ENCODE assay signal across 10 mouse cellular contexts in the genomic region with DNA sequence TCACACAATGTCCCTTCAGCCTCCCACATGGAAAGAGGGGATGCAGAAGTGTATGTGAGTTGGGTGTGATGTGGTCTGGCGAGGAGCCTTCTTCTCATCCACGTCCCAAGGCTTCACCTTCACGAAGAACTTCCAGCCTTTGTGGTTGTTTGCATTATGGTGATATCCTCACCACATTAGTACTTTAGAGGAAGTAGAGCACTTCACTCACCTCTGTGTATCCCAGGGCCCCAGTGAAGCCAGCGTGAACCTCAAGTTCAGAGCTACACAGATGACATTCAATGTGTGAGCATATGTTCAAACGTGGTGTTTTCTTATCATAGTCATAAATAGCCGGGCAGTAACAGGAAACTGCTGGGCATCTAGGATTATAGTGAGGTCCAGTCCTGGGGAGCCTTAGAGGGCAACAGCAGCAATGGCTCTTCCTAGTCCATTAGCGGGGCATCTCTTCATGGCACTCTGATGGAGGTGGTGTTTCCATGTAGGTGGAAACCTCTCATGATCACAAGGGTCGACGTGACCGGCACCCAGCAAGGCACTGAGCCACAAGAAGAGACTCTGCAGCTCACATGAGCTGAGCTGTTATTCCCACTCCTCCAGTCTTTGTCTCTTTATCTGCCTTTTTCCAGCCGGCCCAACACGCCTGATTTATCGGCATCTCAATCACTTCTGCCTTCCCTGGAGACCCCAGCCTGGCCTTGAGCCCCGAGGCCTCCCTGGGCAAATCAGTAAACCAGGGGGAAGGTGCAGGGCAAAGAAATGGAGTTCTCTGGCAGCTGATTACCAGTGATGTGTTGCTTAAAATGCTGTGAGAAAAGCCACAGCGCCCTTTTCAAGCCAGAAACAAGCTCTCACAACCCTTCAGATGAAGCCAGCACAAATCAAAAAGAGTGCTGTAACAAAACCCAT.
DNase-seq lines count a peak whose midpoint lies in the region; ATAC-seq and TF ChIP-seq lines count a peak whose summit lies in the region.
"Had no signal": no experiment of that assay in that cellular context is flagged by ENCODE, and none has a peak within 500 bp of the region (broad histone marks: within the 10 kb centered on the region; RNA-seq: fewer than 3 reads in every experiment).

No protein-coding gene starts in this region.

- DNase-seq in forebrain, postnatal 0 days = no peak
- DNase-seq in midbrain, embryonic 10.5 days (ENCODE audit: low spot score) = peak; percentile 44
- no peak for DNase-seq in midbrain, postnatal 0 days (ENCODE audit: low spot score)
- no peak for DNase-seq in right cerebral cortex, postnatal 25 days
- DNase-seq in kidney, adult 11 months = no peak
- DNase-seq: adrenal gland, postnatal 36 days; spleen, adult 18-20 months had no signal

- no peak overlapping the region for H3K4me3 ChIP-seq in forebrain, embryonic 12.5 days (replicated peaks)
- no peak overlapping the region for H3K4me3 ChIP-seq in forebrain, postnatal 0 days (ENCODE audit: low read depth, low read length)
- no peak overlapping the region for H3K4me3 ChIP-seq in midbrain, embryonic 10.5 days
- H3K4me3 ChIP-seq in midbrain, postnatal 0 days (ENCODE audit: low read depth, low read length) = no peak overlapping the region
- no peak overlapping the region for H3K4me3 ChIP-seq in hindbrain, embryonic 13.5 days
- H3K4me3 ChIP-seq in midbrain, embryonic 16.5 days (ENCODE audit: low read depth, low read length) = no peak overlapping the region

- no peaks in the 10 kb centered on the region; the same call in 1 of the 2 replicates for H3K27me3 ChIP-seq in forebrain, embryonic 12.5 days
- H3K27me3 ChIP-seq in forebrain, postnatal 0 days (ENCODE audit: insufficient read depth, low read length) = no peaks in the 10 kb centered on the region
- H3K27me3 ChIP-seq in midbrain, embryonic 10.5 days (ENCODE audit: low read depth, poor library complexity, severe bottlenecking) = peaks cover 9% of the 10 kb centered on the region; the same call in 1 of the 2 replicates
- no peaks in the 10 kb centered on the region for H3K27me3 ChIP-seq in midbrain, postnatal 0 days (ENCODE audit: insufficient read depth, low read length)
- no peaks in the 10 kb centered on the region for H3K27me3 ChIP-seq in hindbrain, embryonic 13.5 days
- no peaks in the 10 kb centered on the region for H3K27me3 ChIP-seq in midbrain, embryonic 16.5 days (ENCODE audit: control insufficient read depth, insufficient read depth, low read depth, low read length)

- H3K4me2 ChIP-seq in forebrain, embryonic 12.5 days = no peak overlapping the region
- no peak overlapping the region for H3K4me2 ChIP-seq in forebrain, postnatal 0 days (ENCODE audit: low read depth)
- no peak overlapping the region for H3K4me2 ChIP-seq in midbrain, postnatal 0 days (ENCODE audit: low read depth, low read length, poor library complexity, severe bottlenecking)
- H3K4me2 ChIP-seq in hindbrain, embryonic 13.5 days = no peak overlapping the region
- H3K4me2 ChIP-seq in midbrain, embryonic 16.5 days (ENCODE audit: low read length) = no peak overlapping the region

- H3K9ac ChIP-seq in forebrain, embryonic 12.5 days = no peak overlapping the region
- H3K9ac ChIP-seq in forebrain, postnatal 0 days = no peak overlapping the region
- no peak overlapping the region for H3K9ac ChIP-seq in midbrain, postnatal 0 days (replicated peaks; ENCODE audit: low read length, poor library complexity, severe bottlenecking)
- H3K9ac ChIP-seq in hindbrain, embryonic 13.5 days = no peak overlapping the region
- peak overlapping the region; percentile 30; the same call in 1 of the 2 replicates for H3K9ac ChIP-seq in midbrain, embryonic 16.5 days (ENCODE audit: low read depth, low read length)

- WGBS in forebrain, embryonic 12.5 days = 64% methylated on average over 15 of the region's 15 CpGs
- WGBS in forebrain, postnatal 0 days = 61% methylated on average over 15 of the region's 15 CpGs
- WGBS in midbrain, embryonic 10.5 days = 63% methylated on average over 15 of the region's 15 CpGs
- 51% methylated on average over 15 of the region's 15 CpGs for WGBS in midbrain, postnatal 0 days
- WGBS in hindbrain, embryonic 13.5 days = 60% methylated on average over 15 of the region's 15 CpGs
- 52% methylated on average over 15 of the region's 15 CpGs for WGBS in midbrain, embryonic 16.5 days

- 0 out of 2 replicates have a peak, but pooled peaks have one; percentile 23 for ATAC-seq in forebrain, embryonic 12.5 days (ENCODE audit: low FRiP score)
- no peak for ATAC-seq in forebrain, postnatal 0 days
- ATAC-seq in midbrain, postnatal 0 days (ENCODE audit: low FRiP score) = no peak
- peak; percentile 47; the same call in 1 of the 2 replicates for ATAC-seq in hindbrain, embryonic 13.5 days (ENCODE audit: low FRiP score)
- ATAC-seq in midbrain, embryonic 16.5 days = 0 out of 2 replicates have a peak, but pooled peaks have one; percentile 29

- peaks cover 27% of the 10 kb centered on the region for H3K4me1 ChIP-seq in forebrain, embryonic 12.5 days
- no peaks in the 10 kb centered on the region for H3K4me1 ChIP-seq in forebrain, postnatal 0 days (ENCODE audit: insufficient read depth)
- H3K4me1 ChIP-seq in midbrain, embryonic 10.5 days = peaks cover 64% of the 10 kb centered on the region
- no peaks in the 10 kb centered on the region for H3K4me1 ChIP-seq in midbrain, postnatal 0 days (ENCODE audit: insufficient read depth, low read length)
- peaks cover 26% of the 10 kb centered on the region for H3K4me1 ChIP-seq in hindbrain, embryonic 13.5 days (replicated peaks)
- peaks cover 13% of the 10 kb centered on the region; the same call in 1 of the 2 replicates for H3K4me1 ChIP-seq in midbrain, embryonic 16.5 days (ENCODE audit: control insufficient read depth, insufficient read depth, low read length)

- no peaks in the 10 kb centered on the region for H3K36me3 ChIP-seq in forebrain, embryonic 12.5 days (replicated peaks)
- H3K36me3 ChIP-seq in forebrain, postnatal 0 days (ENCODE audit: insufficient read depth) = no peaks in the 10 kb centered on the region
- no peaks in the 10 kb centered on the region for H3K36me3 ChIP-seq in midbrain, embryonic 10.5 days
- no peaks in the 10 kb centered on the region for H3K36me3 ChIP-seq in midbrain, postnatal 0 days (ENCODE audit: insufficient read depth, low read length)
- H3K36me3 ChIP-seq in hindbrain, embryonic 13.5 days = no peaks in the 10 kb centered on the region
- no peaks in the 10 kb centered on the region for H3K36me3 ChIP-seq in midbrain, embryonic 16.5 days (ENCODE audit: control insufficient read depth, insufficient read depth, low read length)

- no peak for TF ChIP-seq CTCF in forebrain, postnatal 0 days (IDR thresholded peaks at IDR 0.05; ENCODE audit: low read depth)
- no peak for TF ChIP-seq CTCF in midbrain, postnatal 0 days (IDR thresholded peaks at IDR 0.05)

- H3K27ac ChIP-seq in forebrain, embryonic 12.5 days = 0 out of 2 replicates have a peak overlapping the region, but pooled peaks have one; percentile 31
- no peak overlapping the region for H3K27ac ChIP-seq in forebrain, postnatal 0 days (ENCODE audit: low read depth, low read length)
- peak overlapping the region; percentile 83 for H3K27ac ChIP-seq in midbrain, embryonic 10.5 days (replicated peaks)
- no peak overlapping the region for H3K27ac ChIP-seq in midbrain, postnatal 0 days (ENCODE audit: low read depth, low read length)
- peak overlapping the region; percentile 66 for H3K27ac ChIP-seq in hindbrain, embryonic 13.5 days
- H3K27ac ChIP-seq in midbrain, embryonic 16.5 days (ENCODE audit: low read length) = peak overlapping the region; percentile 42

- no peaks in the 10 kb centered on the region for H3K9me3 ChIP-seq in forebrain, embryonic 12.5 days
- no peaks in the 10 kb centered on the region for H3K9me3 ChIP-seq in forebrain, postnatal 0 days (ENCODE audit: low read length)
- H3K9me3 ChIP-seq in midbrain, embryonic 10.5 days (replicated peaks) = no peaks in the 10 kb centered on the region
- H3K9me3 ChIP-seq in midbrain, postnatal 0 days (ENCODE audit: low read length) = no peaks in the 10 kb centered on the region
- H3K9me3 ChIP-seq in hindbrain, embryonic 13.5 days = no peaks in the 10 kb centered on the region
- H3K9me3 ChIP-seq in midbrain, embryonic 16.5 days (replicated peaks; ENCODE audit: control insufficient read depth, low read length, poor library complexity, severe bottlenecking) = no peaks in the 10 kb centered on the region

Comparison
In these comparisons a context has a peak if more than half of its experiments do, and no peak if none do; other contexts are left out.
1. ATAC-seq: peak in forebrain, embryonic 12.5 days (single experiment), hindbrain, embryonic 13.5 days (single experiment) and midbrain, embryonic 16.5 days (single experiment); none in forebrain, postnatal 0 days (single experiment) and midbrain, postnatal 0 days (single experiment).
2. H3K27ac ChIP-seq: peak in forebrain, embryonic 12.5 days (single experiment), midbrain, embryonic 10.5 days (single experiment), hindbrain, embryonic 13.5 days (single experiment) and midbrain, embryonic 16.5 days (single experiment); none in forebrain, postnatal 0 days (single experiment) and midbrain, postnatal 0 days (single experiment).